Mouse (Mus musculus) MEL (cell line): ENCODE results near the gene Ap3b1. TPM values are rescaled to one million over a fixed set of nuclear protein-coding genes. Genes with fewer than 3 reads are reported as not detected.
A peak's percentile ranks its signal among the peaks of the same experiment; 100 is the strongest.

Experiments
- DNase-seq: peaks from one replicate; pipeline ENCODE4 v3.0.0; 2011; ENCODE audit warnings: low read depth, low spot score
- H3K27ac ChIP-seq: 2 replicates; pipeline ENCODE4 v1.5.1; 2012; ENCODE audit warnings: low read depth, mild to moderate bottlenecking, control low read depth, low read length, moderate library complexity; ENCODE audit not compliant: control insufficient read depth
- H3K27me3 ChIP-seq, 2 experiments: fragments of 150-350 bp in 1 of 2; sonication (generic) in 1 of 2; 2 replicates each; pipeline ENCODE4 v1.6.1; 2012; ENCODE audit warnings: low read length in 2 of 2, mild to moderate bottlenecking in 2 of 2, improper control_type of control experiment in 1 of 2, moderate library complexity in 1 of 2; ENCODE audit not compliant: insufficient read depth in 2 of 2, control insufficient read depth in 1 of 2
- H3K36me3 ChIP-seq, 2 experiments: 2 replicates each; pipeline ENCODE4 v1.6.1; 2012 to 2014; ENCODE audit warnings: low read length in 2 of 2, improper control_type of control experiment in 1 of 2, inconsistent platforms in 1 of 2, mild to moderate bottlenecking in 1 of 2; ENCODE audit not compliant: insufficient read depth in 2 of 2, control insufficient read depth in 1 of 2
- H3K4me1 ChIP-seq, 2 experiments: fragments of 150-350 bp in 1 of 2; sonication (generic) in 1 of 2; 2 replicates each; pipeline ENCODE4 v1.6.1; 2012; ENCODE audit warnings: low read length in 2 of 2, improper control_type of control experiment in 1 of 2, mild to moderate bottlenecking in 1 of 2; ENCODE audit not compliant: insufficient read depth in 2 of 2, control insufficient read depth in 1 of 2
- H3K4me3 ChIP-seq, 2 experiments: fragments of 150-350 bp in 1 of 2; sonication (generic) in 1 of 2; 2 replicates each; pipeline ENCODE4 v1.5.1; 2012; ENCODE audit warnings: low read depth in 2 of 2, low read length in 2 of 2, mild to moderate bottlenecking in 2 of 2, moderate library complexity in 2 of 2, control low read depth in 1 of 2, improper control_type of control experiment in 1 of 2; ENCODE audit not compliant: control insufficient read depth in 1 of 2, insufficient read depth in 1 of 2
- H3K79me2 ChIP-seq: 2 replicates; pipeline ENCODE4 v1.6.1; 2012; ENCODE audit warnings: mild to moderate bottlenecking, low read length, moderate library complexity; ENCODE audit not compliant: control insufficient read depth, poor library complexity, insufficient read depth
- H3K9ac ChIP-seq: 2 replicates; pipeline ENCODE4 v1.6.1; 2012; ENCODE audit warnings: low read depth, mild to moderate bottlenecking, control low read depth, low read length, moderate library complexity; ENCODE audit not compliant: control insufficient read depth, poor library complexity, severe bottlenecking
- H3K9me3 ChIP-seq: fragments of 150-350 bp; sonication (generic); replicated peaks from 2 replicates; pipeline ENCODE4 v1.6.1; 2012; ENCODE audit warnings: mild to moderate bottlenecking, low read length, improper control_type of control experiment, moderate library complexity; ENCODE audit not compliant: insufficient read depth
- BHLHE40 ChIP-seq: IDR thresholded peaks from 2 replicates; pipeline ENCODE4 v1.6.1; 2012; ENCODE audit warnings: low read depth, mild to moderate bottlenecking, inconsistent platforms, low read length, improper control_type of control experiment, borderline replicate concordance
- CHD1 ChIP-seq: IDR thresholded peaks from 2 replicates; pipeline ENCODE4 v1.6.1; 2012; ENCODE audit warnings: low read depth, mild to moderate bottlenecking, inconsistent platforms, low read length, improper control_type of control experiment
- CHD2 ChIP-seq: IDR thresholded peaks from 2 replicates; pipeline ENCODE4 v1.6.1; 2011; ENCODE audit warnings: low read length, improper control_type of control experiment
- CTCF ChIP-seq, 3 experiments: IDR thresholded peaks in 2 of 3; conservative IDR thresholded peaks in 1 of 3; 2 replicates each; pipeline ENCODE4 v1.5.1; 2011 to 2012; ENCODE audit warnings: low read length in 3 of 3, low read depth in 2 of 3, mild to moderate bottlenecking in 2 of 3, improper control_type of control experiment in 1 of 3, inconsistent platforms in 1 of 3, mixed read lengths in 1 of 3, moderate library complexity in 1 of 3; ENCODE audit not compliant: control insufficient read depth in 1 of 3, insufficient read depth in 1 of 3, poor library complexity in 1 of 3, severe bottlenecking in 1 of 3
- ELF1 ChIP-seq: IDR thresholded peaks from 2 replicates; pipeline ENCODE4 v1.6.1; 2014; ENCODE audit warnings: low read depth, mild to moderate bottlenecking, inconsistent platforms, low read length, improper control_type of control experiment, moderate library complexity
- EP300 ChIP-seq, 2 experiments: IDR thresholded peaks; 2 replicates each; pipeline ENCODE4 v1.6.1; 2011; ENCODE audit warnings: improper control_type of control experiment in 2 of 2, low read length in 2 of 2, low read depth in 1 of 2, mild to moderate bottlenecking in 1 of 2
- ETS1 ChIP-seq: IDR thresholded peaks from 2 replicates; pipeline ENCODE4 v1.6.1; 2012; ENCODE audit warnings: low read depth, mild to moderate bottlenecking, inconsistent platforms, low read length, improper control_type of control experiment, moderate library complexity
- GABPA ChIP-seq: IDR thresholded peaks from 2 replicates; pipeline ENCODE4 v1.6.1; 2012; ENCODE audit warnings: low read depth, mild to moderate bottlenecking, inconsistent platforms, low read length, improper control_type of control experiment, moderate library complexity
- GATA1 ChIP-seq: IDR thresholded peaks from 2 replicates; pipeline ENCODE4 v1.6.1; 2011; ENCODE audit warnings: low read depth, low read length, improper control_type of control experiment
- KAT2A ChIP-seq: conservative IDR thresholded peaks from 2 replicates; pipeline ENCODE4 v1.6.1; 2012; ENCODE audit warnings: low read depth, low read length, improper control_type of control experiment, inconsistent platforms
- MAFK ChIP-seq: IDR thresholded peaks from 2 replicates; pipeline ENCODE4 v1.6.1; 2011; ENCODE audit warnings: low read depth, mild to moderate bottlenecking, low read length, improper control_type of control experiment, borderline replicate concordance
- MXI1 ChIP-seq: IDR thresholded peaks from 2 replicates; pipeline ENCODE4 v1.6.1; 2011; ENCODE audit warnings: mild to moderate bottlenecking, low read depth, low read length, improper control_type of control experiment
- MYB ChIP-seq: IDR thresholded peaks from 2 replicates; pipeline ENCODE4 v1.6.1; 2011; ENCODE audit warnings: mild to moderate bottlenecking, low read depth, low read length, improper control_type of control experiment
- MYC ChIP-seq: IDR thresholded peaks from 2 replicates; pipeline ENCODE4 v1.6.1; 2011; ENCODE audit warnings: low read depth, mild to moderate bottlenecking, low read length, improper control_type of control experiment, moderate library complexity
- NELFE ChIP-seq: IDR thresholded peaks from 2 replicates; pipeline ENCODE4 v1.6.1; 2011; ENCODE audit warnings: low read depth, low read length, improper control_type of control experiment
- NRF1 ChIP-seq: IDR thresholded peaks from 2 replicates; pipeline ENCODE4 v1.6.1; 2014; ENCODE audit warnings: low read depth, mild to moderate bottlenecking, inconsistent platforms, low read length, improper control_type of control experiment, moderate library complexity; ENCODE audit not compliant: poor library complexity, insufficient read depth, severe bottlenecking
- POLR2AphosphoS2 ChIP-seq: IDR thresholded peaks from 2 replicates; pipeline ENCODE4 v1.6.1; 2011; ENCODE audit warnings: low read length, improper control_type of control experiment
- POLR2AphosphoS5 ChIP-seq: IDR thresholded peaks from 2 replicates; pipeline ENCODE4 v1.6.1; 2012; ENCODE audit warnings: low read depth, borderline replicate concordance, mild to moderate bottlenecking, inconsistent platforms, low read length, moderate library complexity, mixed read lengths
- RAD21 ChIP-seq: IDR thresholded peaks from 2 replicates; pipeline ENCODE4 v1.6.1; 2011; ENCODE audit warnings: mild to moderate bottlenecking, low read depth, low read length, improper control_type of control experiment
- RCOR1 ChIP-seq: IDR thresholded peaks from 2 replicates; pipeline ENCODE4 v1.6.1; 2012; ENCODE audit warnings: low read depth, mild to moderate bottlenecking, inconsistent platforms, low read length, improper control_type of control experiment
- SIN3A ChIP-seq: IDR thresholded peaks from 2 replicates; pipeline ENCODE4 v1.6.1; 2012; ENCODE audit warnings: low read length, improper control_type of control experiment, inconsistent platforms
- SMC3 ChIP-seq: IDR thresholded peaks from 2 replicates; pipeline ENCODE4 v1.6.1; 2011; ENCODE audit warnings: low read depth, low read length, improper control_type of control experiment
- TAL1 ChIP-seq: IDR thresholded peaks from 2 replicates; pipeline ENCODE4 v1.6.1; 2012; ENCODE audit warnings: mild to moderate bottlenecking, inconsistent platforms, low read length, moderate library complexity, mixed read lengths
- TBP ChIP-seq: IDR thresholded peaks from 2 replicates; pipeline ENCODE4 v1.8.0; 2011; ENCODE audit warnings: low read depth, low read length, improper control_type of control experiment
- TCF12 ChIP-seq: IDR thresholded peaks from 2 replicates; pipeline ENCODE4 v1.6.1; 2014; ENCODE audit warnings: low read depth, mild to moderate bottlenecking, inconsistent platforms, low read length, improper control_type of control experiment, moderate library complexity
- USF1 ChIP-seq: IDR thresholded peaks from 2 replicates; pipeline ENCODE4 v1.6.1; 2014; ENCODE audit warnings: low read depth, mild to moderate bottlenecking, inconsistent platforms, low read length, improper control_type of control experiment, moderate library complexity
- USF2 ChIP-seq, 2 experiments: IDR thresholded peaks; 2 replicates each; pipeline ENCODE4 v1.6.1; 2011 to 2012; ENCODE audit warnings: improper control_type of control experiment in 2 of 2, low read length in 2 of 2, borderline replicate concordance in 1 of 2, inconsistent platforms in 1 of 2, low read depth in 1 of 2, mild to moderate bottlenecking in 1 of 2; ENCODE audit not compliant: insufficient read depth in 1 of 2
- ZC3H11A ChIP-seq: IDR thresholded peaks from 2 replicates; pipeline ENCODE4 v1.6.1; 2012; ENCODE audit warnings: low read depth, mild to moderate bottlenecking, inconsistent platforms, low read length, improper control_type of control experiment
- ZMIZ1 ChIP-seq: IDR thresholded peaks from 2 replicates; pipeline ENCODE4 v1.6.1; 2012; ENCODE audit warnings: low read depth, mild to moderate bottlenecking, inconsistent platforms, low read length, improper control_type of control experiment, moderate library complexity
- ZNF384 ChIP-seq: IDR thresholded peaks from 2 replicates; pipeline ENCODE4 v1.6.1; 2012; ENCODE audit warnings: low read depth, mild to moderate bottlenecking, inconsistent platforms, low read length, improper control_type of control experiment
- polyA plus RNA-seq, 2 experiments: library from polyadenylated mRNA; stranded (reverse) in 1 of 2; unstranded in 1 of 2; fragments of >175 nt in 1 of 2; fragments of >200 nt in 1 of 2; gene quantifications; 2 replicates each; pipeline versions ENCODE4 v1.2.1 to v1.2.4; 2012; ENCODE audit warnings: low replicate concordance in 2 of 2, low read depth in 1 of 2; ENCODE audit not compliant: insufficient read length in 2 of 2, insufficient read depth in 1 of 2, missing spikeins in 1 of 2
- total RNA-seq: library from RNA; depleted of rRNA; stranded (reverse); fragments of 300-350 nt; gene quantifications from 2 replicates; pipeline ENCODE4 v1.2.3, GENCODE M21; 2012

Gene Ap3b1
- total and polyA plus RNA-seq, 3 experiments: 36.7 to 74.5 TPM; not detected in 1

GRCm38 (mm10) chr13:94508344-94508743 lies 149.6 kb downstream of the Ap3b1 start:
- H3K27me3 ChIP-seq: no peaks in the 10 kb centered on the region
- H3K9me3 ChIP-seq: no peaks in the 10 kb centered on the region
- TF ChIP-seq BHLHE40 (no peak), ZC3H11A (no peak), CHD1 (no peak)
- H3K4me1 ChIP-seq: peaks cover 0 to 11% of the 10 kb centered on the region in 2 experiments; a peak in 3 of 4 replicates
- no peaks in the 10 kb centered on the region for H3K79me2 ChIP-seq
- no peak overlapping the region for H3K4me3 ChIP-seq
- no peak for DNase-seq
- H3K9ac ChIP-seq: no peak overlapping the region
- H3K27ac ChIP-seq: no peak overlapping the region
- H3K36me3 ChIP-seq: peaks cover 0 to 4% of the 10 kb centered on the region in 2 experiments

DNA sequence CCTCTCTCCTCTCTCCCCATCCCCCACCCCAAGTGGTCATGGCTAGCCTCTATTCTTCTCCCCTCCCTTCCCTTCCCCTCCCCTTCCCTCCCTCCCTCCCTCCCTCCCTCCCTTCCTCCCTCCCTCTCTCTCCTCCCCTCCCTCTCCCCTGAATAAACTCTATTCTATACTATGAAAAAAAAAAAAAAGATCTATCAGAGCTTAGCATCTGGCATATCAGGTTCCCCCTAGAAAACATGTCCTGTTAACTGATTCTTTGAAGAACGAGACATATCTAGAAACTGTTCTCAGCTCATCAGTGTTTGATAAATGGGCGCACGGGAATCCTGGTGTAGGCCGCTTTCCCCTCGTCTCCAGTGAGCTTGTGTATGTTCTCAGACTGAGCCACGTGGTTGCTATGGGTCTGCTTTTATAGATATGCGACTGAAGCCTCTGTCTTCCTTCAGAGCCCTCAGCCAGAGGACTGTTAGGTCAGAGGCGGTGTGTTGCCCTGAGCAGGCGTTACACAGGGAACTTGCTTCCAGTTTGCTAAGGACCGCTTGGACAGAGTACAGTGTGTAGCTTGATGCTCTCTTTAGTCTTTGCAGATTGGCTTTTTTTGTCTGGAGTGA lies 154.5 kb downstream of the Ap3b1 start:
- H3K9ac ChIP-seq: peak overlapping the region; percentile 55
- H3K4me1 ChIP-seq: peaks cover 2 to 29% of the 10 kb centered on the region in 2 experiments
- H3K9me3 ChIP-seq: no peaks in the 10 kb centered on the region
- peak overlapping the region; percentile 94 for H3K27ac ChIP-seq
- peak; percentile 83 for DNase-seq
- H3K79me2 ChIP-seq: no peaks in the 10 kb centered on the region
- H3K4me3 ChIP-seq: peak overlapping the region; percentile 17 to 31; a peak in 3 of 4 replicates
- no peaks in the 10 kb centered on the region for H3K27me3 ChIP-seq
- H3K36me3 ChIP-seq: peaks cover 0 to 19% of the 10 kb centered on the region in 2 experiments; a peak in 2 of 4 replicates
- peak; percentile 36; the same call in 1 of the 2 replicates for TF ChIP-seq GATA1
- TF ChIP-seq ZMIZ1: no peak
- no peak for TF ChIP-seq GABPA
- no peak for TF ChIP-seq CHD2
- TF ChIP-seq RCOR1: no peak
- no peak for TF ChIP-seq POLR2AphosphoS5
- TF ChIP-seq ETS1: no peak
- TF ChIP-seq CHD1: no peak
- no peak for TF ChIP-seq USF2 (IDR thresholded peaks at IDR 0.05; ENCODE audit: borderline replicate concordance in 1 of 2, insufficient read depth in 1 of 2, low read depth in 1 of 2, low read length in 2 of 2)
- TF ChIP-seq TBP: peak; percentile 64; the same call in 1 of the 2 replicates
- TF ChIP-seq USF1: peak; percentile 86
- no peak for TF ChIP-seq SMC3
- no peak for TF ChIP-seq MYB
- TF ChIP-seq KAT2A: no peak
- peak; percentile 96 for TF ChIP-seq MXI1
- peak; percentile 62; the same call in 1 of the 2 replicates for TF ChIP-seq BHLHE40
- TF ChIP-seq MAFK: no peak
- TF ChIP-seq ZNF384: peak; percentile 92
- TF ChIP-seq ELF1: no peak
- TF ChIP-seq CTCF (IDR thresholded peaks at IDR 0.05 in 2 of 3, conservative IDR thresholded peaks at IDR 0.05 in 1 of 3; ENCODE audit: control insufficient read depth in 1 of 3, insufficient read depth in 1 of 3, low read depth in 2 of 3, low read length in 3 of 3, poor library complexity in 1 of 3, severe bottlenecking in 1 of 3): no peak
- peak; percentile 50; the same call in 1 of the 2 replicates for TF ChIP-seq TCF12
- TF ChIP-seq POLR2AphosphoS2: no peak
- TF ChIP-seq NRF1: no peak
- no peak for TF ChIP-seq NELFE
- TF ChIP-seq TAL1: peak; percentile 64
- peak; percentile 57; the same call in 1 of the 2 replicates for TF ChIP-seq SIN3A
- TF ChIP-seq MYC: peak; percentile 90
- peak; percentile 11 to 26; a peak in 1 of 4 replicates for TF ChIP-seq EP300 (IDR thresholded peaks at IDR 0.05; ENCODE audit: low read depth in 1 of 2, low read length in 2 of 2)
- TF ChIP-seq RAD21: no peak
